Mouse (Mus musculus) heart, embryonic 10.5 days (tissue): Measurements from ENCODE around the gene Mob1b. TPM values are rescaled to one million over a fixed set of nuclear protein-coding genes. Genes with fewer than 3 reads are reported as not detected.

Experiments used
- DNase-seq: peaks from one replicate; pipeline ENCODE4 v3.0.0-alpha.2; 2017; ENCODE audit warnings: low spot score
- H3K27ac ChIP-seq: fragments of 300-500 bp; sonication (generic); 2 replicates; pipeline ENCODE4 v1.5.1; 2016; ENCODE audit warnings: mild to moderate bottlenecking
- H3K27me3 ChIP-seq: fragments of 300-500 bp; sonication (generic); 2 replicates; pipeline ENCODE4 v1.6.1; 2016; ENCODE audit warnings: mild to moderate bottlenecking; ENCODE audit not compliant: poor library complexity, insufficient read depth, severe bottlenecking
- H3K36me3 ChIP-seq: fragments of 300-500 bp; sonication (generic); 2 replicates; pipeline ENCODE4 v1.6.1; 2016; ENCODE audit warnings: mild to moderate bottlenecking, moderate library complexity
- H3K4me1 ChIP-seq: fragments of 300-500 bp; sonication (generic); 2 replicates; pipeline ENCODE4 v1.6.1; 2016; ENCODE audit warnings: mild to moderate bottlenecking
- H3K4me3 ChIP-seq: fragments of 300-500 bp; sonication (generic); 2 replicates; pipeline ENCODE4 v1.5.1; 2016; ENCODE audit warnings: mild to moderate bottlenecking, moderate library complexity
- H3K9me3 ChIP-seq: fragments of 300-500 bp; sonication (generic); 2 replicates; pipeline ENCODE4 v1.6.1; 2016; ENCODE audit warnings: mild to moderate bottlenecking, moderate library complexity
- WGBS: fragments of 180-500 bp; shearing (Covaris S2); methylation state at CpG from one replicate; pipeline ENCODE4 v1.1.7; 2016; 5-methylcytosine and 5-hydroxymethylcytosine counted together
- polyA plus RNA-seq: library from polyadenylated mRNA; unstranded; fragments of >200 nt; fragmentation: Nextera tagmentation; extraction: Ambion mirVana; gene quantifications from 2 replicates; pipeline ENCODE4 v1.2.1, GENCODE M21; 2016

The Mob1b gene
- polyA plus RNA-seq, 1 experiment from 2014 or later = 22.3 TPM

- Histone ChIP-seq H3K27ac (peak within 1 kb of the TSS; percentile 94), H3K27me3 (no peaks in the 10 kb centered on the region), H3K4me1 (peaks cover 14% of the 10 kb centered on the region; the same call in 1 of the 2 replicates), H3K9me3 (no peaks in the 10 kb centered on the region), H3K4me3 (peak within 1 kb of the TSS; percentile 77), H3K36me3 (peaks cover 12% of the 10 kb centered on the region)
- DNase-seq = peak; percentile 100
- WGBS = under 1% methylated on average over 51 of the region's 51 CpGs
These were observed 44.4 kb downstream of the Mob1b start, which contains the start of gene Dck for GRCm38 (mm10) chr5:88764987-88765481. Dck (plus strand) TSS chr5:88764996.

- Histone ChIP-seq H3K36me3 (peaks cover 17% of the 10 kb centered on the region), H3K4me3 (peak overlapping the region; percentile 77), H3K27ac (peak overlapping the region; percentile 94), H3K27me3 (no peaks in the 10 kb centered on the region), H3K9me3 (no peaks in the 10 kb centered on the region), H3K4me1 (peaks cover 14% of the 10 kb centered on the region; the same call in 1 of the 2 replicates)
- WGBS = 15% methylated on average over 6 of the region's 6 CpGs
- no peak for DNase-seq
These were observed 44.9 kb downstream of the Mob1b start for GRCm38 (mm10) chr5:88765587-88765986.

DNA sequence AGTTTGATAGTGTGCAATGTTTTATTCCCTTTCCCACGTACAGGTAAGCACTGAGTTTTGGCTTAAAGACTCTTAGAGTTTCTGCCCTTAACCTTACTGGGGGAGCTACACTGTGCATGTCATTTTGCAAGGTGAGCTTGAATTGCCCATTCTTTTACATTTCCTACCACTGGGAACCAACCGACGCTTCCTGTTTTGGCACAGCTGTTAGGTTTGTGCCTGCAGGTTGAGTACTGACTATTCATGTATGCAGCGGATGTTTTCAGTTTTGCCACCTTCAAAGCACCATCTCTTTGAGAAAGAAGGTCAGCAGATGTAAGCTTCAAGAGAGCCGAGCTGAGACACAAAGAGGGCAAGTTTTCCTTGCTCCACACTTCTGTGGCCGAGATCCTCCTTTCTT is 45.5 kb downstream of the Mob1b start:
- H3K4me1 ChIP-seq = peaks cover 14% of the 10 kb centered on the region; the same call in 1 of the 2 replicates
- H3K4me3 ChIP-seq = peak overlapping the region; percentile 77
- no peak for DNase-seq
- no peak overlapping the region for H3K27ac ChIP-seq
- H3K27me3 ChIP-seq = no peaks in the 10 kb centered on the region
- 75% methylated on average over 6 of the region's 6 CpGs for WGBS
- peaks cover 20% of the 10 kb centered on the region for H3K36me3 ChIP-seq
- H3K9me3 ChIP-seq = no peaks in the 10 kb centered on the region

DNA sequence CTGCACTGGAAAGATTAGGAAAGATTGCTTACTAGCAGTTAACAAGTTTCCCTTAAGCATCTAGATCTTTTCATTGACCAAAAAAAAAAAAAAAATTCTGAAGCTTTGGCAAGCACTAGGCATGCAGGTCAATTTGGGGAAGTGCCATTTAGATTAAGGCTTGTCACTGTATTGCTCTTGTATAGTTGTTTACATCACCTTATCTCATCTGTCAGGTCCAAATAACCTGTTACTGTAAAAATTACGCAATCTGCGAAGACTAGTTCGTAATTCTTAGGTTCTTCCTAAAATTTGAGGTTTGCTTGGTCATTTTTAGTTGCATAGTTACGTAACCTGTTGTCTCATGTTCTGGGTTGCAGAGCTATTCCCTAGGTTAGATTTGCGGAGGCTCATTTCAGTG is 46.2 kb downstream of the Mob1b start:
- H3K36me3 ChIP-seq = peaks cover 27% of the 10 kb centered on the region
- H3K27me3 ChIP-seq = no peaks in the 10 kb centered on the region
- peaks cover 14% of the 10 kb centered on the region; the same call in 1 of the 2 replicates for H3K4me1 ChIP-seq
- no peak overlapping the region for H3K27ac ChIP-seq
- WGBS = 94% methylated on average over 5 of the region's 5 CpGs
- H3K9me3 ChIP-seq = no peaks in the 10 kb centered on the region
- no peak for DNase-seq
- no peak overlapping the region for H3K4me3 ChIP-seq

DNA sequence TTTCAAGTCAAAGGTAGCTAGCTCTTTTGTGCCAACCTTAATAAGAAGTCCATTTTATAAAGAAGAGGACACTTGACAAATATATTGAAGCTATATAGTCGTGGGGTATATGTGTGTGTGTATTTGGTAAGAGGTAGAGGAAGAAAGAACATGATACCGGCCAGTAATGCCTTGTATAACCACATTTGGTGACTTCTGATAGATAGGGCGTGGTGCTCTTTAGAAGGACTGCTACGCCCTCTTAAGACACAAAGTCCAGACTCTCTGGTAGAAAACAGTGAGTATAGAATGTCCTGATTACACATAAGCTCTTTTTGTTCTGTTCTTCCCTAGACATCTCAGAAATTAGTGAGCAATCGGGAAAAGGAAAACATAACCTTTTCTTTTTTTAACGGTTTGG is 47.5 kb downstream of the Mob1b start:
- H3K4me3 ChIP-seq = no peak overlapping the region
- H3K9me3 ChIP-seq = no peaks in the 10 kb centered on the region
- WGBS = 76% methylated on average over 6 of the region's 6 CpGs
- H3K4me1 ChIP-seq = peaks cover 14% of the 10 kb centered on the region; the same call in 1 of the 2 replicates
- H3K27me3 ChIP-seq = no peaks in the 10 kb centered on the region
- no peak for DNase-seq
- H3K27ac ChIP-seq = no peak overlapping the region
- H3K36me3 ChIP-seq = peaks cover 40% of the 10 kb centered on the region

GRCm38 (mm10) chr5:88782072-88782765 is 61.6 kb downstream of the Mob1b start:
- WGBS = 73% methylated on average over 7 of the region's 7 CpGs
- Histone ChIP-seq H3K4me1 (no peaks in the 10 kb centered on the region), H3K36me3 (peaks cover 77% of the 10 kb centered on the region), H3K27ac (no peak overlapping the region), H3K4me3 (no peak overlapping the region), H3K27me3 (no peaks in the 10 kb centered on the region), H3K9me3 (no peaks in the 10 kb centered on the region)
- DNase-seq = no peak

DNA sequence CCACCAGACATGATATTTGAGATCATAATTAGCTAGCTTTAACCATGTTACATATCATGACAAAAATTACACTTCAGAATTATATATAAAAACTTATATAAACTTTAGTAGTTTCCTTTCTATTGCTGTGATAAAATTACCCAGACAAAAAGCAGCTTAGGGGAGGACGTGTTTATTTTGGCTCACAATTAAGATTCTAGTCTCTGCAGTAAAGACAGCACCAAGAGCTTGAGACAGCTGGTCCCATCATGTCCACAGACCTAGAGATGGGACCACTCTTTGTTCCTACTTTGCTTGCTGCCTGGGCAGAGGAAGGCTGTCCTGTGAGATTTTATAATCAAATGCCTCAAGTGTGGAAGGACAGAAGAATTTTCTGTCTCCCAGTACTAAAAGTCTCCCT is 64.4 kb downstream of the Mob1b start:
- Histone ChIP-seq H3K4me3 (no peak overlapping the region), H3K27ac (no peak overlapping the region), H3K9me3 (no peaks in the 10 kb centered on the region), H3K27me3 (no peaks in the 10 kb centered on the region), H3K36me3 (peaks cover 56% of the 10 kb centered on the region), H3K4me1 (no peaks in the 10 kb centered on the region)
- WGBS = 85% methylated on average over 1 of the region's 1 CpGs
- no peak for DNase-seq

- H3K27me3 ChIP-seq = no peaks in the 10 kb centered on the region
- H3K4me1 ChIP-seq = no peaks in the 10 kb centered on the region
- no peak overlapping the region for H3K27ac ChIP-seq
- H3K9me3 ChIP-seq = no peaks in the 10 kb centered on the region
- H3K36me3 ChIP-seq = peaks cover 12% of the 10 kb centered on the region
- DNase-seq = no peak
- 39% methylated on average over 9 of the region's 9 CpGs for WGBS
- H3K4me3 ChIP-seq = no peak overlapping the region
These were observed 70.0 kb downstream of the Mob1b start for GRCm38 (mm10) chr5:88790675-88791074.

DNA sequence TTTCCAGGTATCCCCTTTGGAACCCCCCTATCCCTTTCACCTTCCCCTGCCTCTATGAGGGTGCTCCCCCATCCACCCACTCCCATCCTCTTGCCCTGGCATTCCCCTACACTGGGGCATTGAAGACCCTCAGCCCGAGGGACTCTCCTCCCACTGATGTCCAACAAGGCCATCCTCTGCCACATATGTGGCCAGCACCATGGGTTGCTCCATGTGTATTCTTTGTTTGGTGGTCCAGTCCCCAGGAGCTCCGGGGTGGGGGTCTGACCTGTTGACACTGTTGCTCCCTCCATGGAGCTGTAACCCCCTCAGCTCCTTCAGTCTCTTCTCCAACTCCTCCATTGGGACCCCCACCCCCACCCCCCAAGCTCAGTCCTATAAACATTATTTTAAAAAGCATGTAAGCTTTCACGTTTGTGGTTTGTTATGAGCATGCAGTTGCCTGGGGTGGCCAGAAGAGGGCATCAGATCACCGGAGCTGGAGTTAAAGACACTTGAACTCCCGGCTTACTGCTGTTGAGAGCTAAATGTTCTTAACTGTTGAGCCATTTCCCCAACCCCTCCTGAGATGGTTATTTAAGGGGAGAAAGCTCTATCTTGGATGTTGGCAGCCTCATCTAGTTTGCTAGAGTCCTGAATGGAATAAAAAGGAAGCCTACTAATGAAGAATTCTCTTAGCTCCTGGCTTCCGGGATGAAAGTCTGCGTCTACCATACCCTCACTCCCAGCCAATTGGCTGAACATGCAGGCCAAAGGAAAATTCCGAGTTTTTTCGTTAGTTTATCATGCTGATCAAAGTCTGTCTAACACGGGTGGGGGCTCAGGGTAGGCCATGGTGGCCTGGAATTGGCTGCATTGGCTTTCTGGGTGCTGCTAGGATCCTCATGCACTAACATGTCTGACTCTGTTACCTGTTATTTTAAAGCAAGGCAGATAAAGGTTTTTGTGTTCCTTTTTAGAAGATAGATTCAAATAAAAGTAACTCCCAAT is 70.9 kb downstream of the Mob1b start:
- 32% methylated on average over 10 of the region's 10 CpGs for WGBS
- Histone ChIP-seq H3K4me1 (0 out of 2 replicates have a peak, but pooled peaks cover under 1% of the 10 kb centered on the region), H3K27ac (no peak overlapping the region), H3K27me3 (no peaks in the 10 kb centered on the region), H3K9me3 (no peaks in the 10 kb centered on the region), H3K4me3 (no peak overlapping the region), H3K36me3 (peaks cover 3% of the 10 kb centered on the region; the same call in 1 of the 2 replicates)
- DNase-seq = no peak

- WGBS = 74% methylated on average over 3 of the region's 3 CpGs
- 0 out of 2 replicates have a peak, but pooled peaks cover 3% of the 10 kb centered on the region for H3K4me1 ChIP-seq
- H3K4me3 ChIP-seq = no peak overlapping the region
- no peaks in the 10 kb centered on the region for H3K9me3 ChIP-seq
- no peaks in the 10 kb centered on the region for H3K27me3 ChIP-seq
- H3K36me3 ChIP-seq = no peaks in the 10 kb centered on the region
- no peak for DNase-seq
- no peak overlapping the region for H3K27ac ChIP-seq
These were observed 73.0 kb downstream of the Mob1b start for GRCm38 (mm10) chr5:88793676-88794075.

DNA sequence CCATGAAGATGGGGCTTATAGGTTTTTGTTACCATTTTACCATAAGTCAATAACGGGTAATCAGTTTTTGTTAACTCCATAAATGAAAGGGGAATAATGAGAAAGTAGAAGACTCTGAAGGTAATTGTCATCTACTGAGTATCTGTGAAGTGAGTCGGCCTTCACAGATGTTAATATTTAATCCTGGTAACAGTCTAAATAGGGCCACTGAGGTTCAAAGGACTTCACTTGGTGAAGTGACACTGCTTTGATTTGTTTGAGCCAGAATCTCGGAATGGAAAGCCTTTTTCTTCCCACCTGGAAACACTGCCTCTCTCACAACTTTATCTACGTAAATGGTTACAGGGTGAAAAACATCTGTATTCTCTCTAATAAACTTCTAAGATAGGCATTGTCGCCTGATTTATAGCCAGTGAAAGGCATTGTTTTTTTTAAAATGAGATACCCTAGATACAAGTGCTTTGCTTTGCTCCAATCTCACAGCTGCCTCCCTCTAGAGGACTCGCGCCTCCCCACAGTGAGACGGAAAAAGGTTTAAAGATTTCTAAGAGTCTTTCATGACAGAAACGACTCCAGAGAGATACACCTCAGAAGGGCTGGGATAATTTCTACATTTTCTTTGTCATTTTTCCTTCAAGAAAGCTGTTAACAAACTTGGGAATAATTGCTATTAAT is 75.4 kb downstream of the Mob1b start:
- no peak overlapping the region for H3K27ac ChIP-seq
- WGBS = 41% methylated on average over 9 of the region's 9 CpGs

DNA sequence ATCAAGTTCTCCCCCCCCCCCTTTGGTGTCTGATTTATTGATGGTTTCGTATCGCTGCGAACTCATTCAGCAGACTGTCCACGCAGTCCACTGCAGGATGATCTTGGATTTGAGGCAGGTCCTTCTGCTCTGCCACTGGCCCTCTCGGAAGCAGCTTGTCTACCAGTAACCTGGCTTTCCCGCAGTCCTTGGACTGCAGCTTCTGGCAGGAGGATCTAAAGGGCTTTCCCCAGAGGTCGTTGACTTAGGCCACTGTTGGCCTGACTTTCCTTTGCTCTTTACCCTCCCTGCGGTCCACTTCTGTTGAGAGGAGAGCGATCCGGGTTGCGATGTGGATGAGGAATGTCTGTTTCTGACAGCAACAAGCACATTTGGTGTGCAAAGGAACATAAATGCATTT is 75.9 kb downstream of the Mob1b start:
- 64% methylated on average over 11 of the region's 11 CpGs for WGBS
- no peaks in the 10 kb centered on the region for H3K9me3 ChIP-seq
- DNase-seq = no peak
- H3K27me3 ChIP-seq = no peaks in the 10 kb centered on the region
- 0 out of 2 replicates have a peak, but pooled peaks cover 3% of the 10 kb centered on the region for H3K4me1 ChIP-seq
- no peak overlapping the region for H3K4me3 ChIP-seq
- no peak overlapping the region for H3K27ac ChIP-seq
- no peaks in the 10 kb centered on the region for H3K36me3 ChIP-seq

More for the DNA sequence above, 75.4 kb downstream of the Mob1b start:
- H3K27me3 ChIP-seq = no peaks in the 10 kb centered on the region
- H3K4me1 ChIP-seq = 0 out of 2 replicates have a peak, but pooled peaks cover 3% of the 10 kb centered on the region
- no peak for DNase-seq
- no peaks in the 10 kb centered on the region for H3K36me3 ChIP-seq
- no peak overlapping the region for H3K4me3 ChIP-seq
- no peaks in the 10 kb centered on the region for H3K9me3 ChIP-seq
